21 mouse cellular contexts compared by ENCODE assay signal in genomic region chr9:48099846-48100245, GRCm38 (mm10).
DNase-seq lines count a peak whose midpoint lies in the region; ATAC-seq lines count a peak whose summit lies in the region.
"Had no signal": no experiment of that assay in that cellular context is flagged by ENCODE, and none has a peak within 500 bp of the region (broad histone marks: within the 10 kb centered on the region; RNA-seq: fewer than 3 reads in every experiment).

No protein-coding gene starts in this region.

- DNase-seq in adrenal gland, adult 2 months = peak; percentile 24
- no peak for DNase-seq in adrenal gland, postnatal 10 days
- peak; percentile 13 for DNase-seq in hindbrain, embryonic 11.5 days (ENCODE audit: low spot score)
- DNase-seq in hindbrain, embryonic 14.5 days (ENCODE audit: low spot score) = no peak
- DNase-seq in limb, embryonic 10.5 days (ENCODE audit: low spot score) = no peak
- no peak for DNase-seq in right cerebral cortex, postnatal 10 days (ENCODE audit: low spot score in 2 of 2)
- DNase-seq: cerebellum, adult 18-20 months; cerebellum, adult 9-10 months; cerebellum, postnatal 14 days; forebrain, postnatal 0 days; gastrocnemius, adult 2 months; gastrocnemius, postnatal 14 days had no signal

- H3K36me3 ChIP-seq in hindbrain, embryonic 11.5 days (ENCODE audit: control insufficient read depth, insufficient read depth, low read length) = no peaks in the 10 kb centered on the region
- H3K36me3 ChIP-seq in hindbrain, embryonic 14.5 days (replicated peaks; ENCODE audit: control insufficient read depth, insufficient read depth) = no peaks in the 10 kb centered on the region
- H3K36me3 ChIP-seq in limb, embryonic 10.5 days = no peaks in the 10 kb centered on the region
- H3K36me3 ChIP-seq: embryonic facial prominence, embryonic 12.5 days; embryonic facial prominence, embryonic 15.5 days; hindbrain, embryonic 13.5 days had no signal

- H3K4me2 ChIP-seq in hindbrain, embryonic 11.5 days (replicated peaks; ENCODE audit: low read depth, low read length) = no peak overlapping the region
- H3K4me2 ChIP-seq in hindbrain, embryonic 14.5 days (replicated peaks) = no peak overlapping the region
- H3K4me2 ChIP-seq: embryonic facial prominence, embryonic 12.5 days; embryonic facial prominence, embryonic 15.5 days; heart, embryonic 11.5 days; hindbrain, embryonic 13.5 days had no signal

- no peaks in the 10 kb centered on the region for H3K27me3 ChIP-seq in hindbrain, embryonic 11.5 days (ENCODE audit: control insufficient read depth, insufficient read depth, low read length)
- H3K27me3 ChIP-seq in hindbrain, embryonic 14.5 days (ENCODE audit: control insufficient read depth, insufficient read depth, low read length) = no peaks in the 10 kb centered on the region
- no peaks in the 10 kb centered on the region for H3K27me3 ChIP-seq in limb, embryonic 10.5 days (ENCODE audit: low read depth, poor library complexity, severe bottlenecking)
- H3K27me3 ChIP-seq: embryonic facial prominence, embryonic 12.5 days; embryonic facial prominence, embryonic 15.5 days; hindbrain, embryonic 13.5 days had no signal

- H3K9ac ChIP-seq in hindbrain, embryonic 11.5 days (ENCODE audit: low read depth, low read length) = no peak overlapping the region
- no peak overlapping the region for H3K9ac ChIP-seq in hindbrain, embryonic 14.5 days
- H3K9ac ChIP-seq: embryonic facial prominence, embryonic 12.5 days; embryonic facial prominence, embryonic 15.5 days; forebrain, postnatal 0 days; hindbrain, embryonic 13.5 days had no signal

- H3K9me3 ChIP-seq in hindbrain, embryonic 11.5 days (ENCODE audit: control insufficient read depth, low read length) = no peaks in the 10 kb centered on the region
- no peaks in the 10 kb centered on the region for H3K9me3 ChIP-seq in hindbrain, embryonic 14.5 days (ENCODE audit: control insufficient read depth, low read length)
- H3K9me3 ChIP-seq in limb, embryonic 10.5 days (replicated peaks) = no peaks in the 10 kb centered on the region
- H3K9me3 ChIP-seq: embryonic facial prominence, embryonic 12.5 days; embryonic facial prominence, embryonic 15.5 days; hindbrain, embryonic 13.5 days had no signal

- H3K27ac ChIP-seq in hindbrain, embryonic 11.5 days (ENCODE audit: low read depth, low read length) = no peak overlapping the region
- no peak overlapping the region for H3K27ac ChIP-seq in hindbrain, embryonic 14.5 days
- H3K27ac ChIP-seq in limb, embryonic 10.5 days = peak overlapping the region; percentile 42; the same call in 1 of the 2 replicates
- H3K27ac ChIP-seq: embryonic facial prominence, embryonic 12.5 days; embryonic facial prominence, embryonic 15.5 days; gastrocnemius, adult 2 months; hindbrain, embryonic 13.5 days; hindbrain, postnatal 0 days had no signal

- H3K4me1 ChIP-seq in hindbrain, embryonic 11.5 days (replicated peaks; ENCODE audit: control insufficient read depth, insufficient read depth, low read length) = no peaks in the 10 kb centered on the region
- H3K4me1 ChIP-seq in hindbrain, embryonic 14.5 days (replicated peaks; ENCODE audit: control insufficient read depth, insufficient read depth, low read length) = no peaks in the 10 kb centered on the region
- peaks cover 23% of the 10 kb centered on the region for H3K4me1 ChIP-seq in limb, embryonic 10.5 days
- H3K4me1 ChIP-seq: embryonic facial prominence, embryonic 12.5 days; embryonic facial prominence, embryonic 15.5 days had no signal

- WGBS in hindbrain, embryonic 11.5 days = 63% methylated on average over 4 of the region's 4 CpGs
- 72% methylated on average over 4 of the region's 4 CpGs for WGBS in hindbrain, embryonic 14.5 days
- WGBS in limb, embryonic 10.5 days = 44% methylated on average over 4 of the region's 4 CpGs

- no peak overlapping the region for H3K4me3 ChIP-seq in hindbrain, embryonic 11.5 days (ENCODE audit: low read depth, low read length)
- H3K4me3 ChIP-seq in hindbrain, embryonic 14.5 days (replicated peaks; ENCODE audit: low read length) = no peak overlapping the region
- no peak overlapping the region for H3K4me3 ChIP-seq in limb, embryonic 10.5 days
- H3K4me3 ChIP-seq: embryonic facial prominence, embryonic 12.5 days; embryonic facial prominence, embryonic 15.5 days; gastrocnemius, adult 2 months; hindbrain, embryonic 13.5 days had no signal

- ATAC-seq in hindbrain, embryonic 11.5 days (ENCODE audit: low FRiP score) = no peak
- no peak for ATAC-seq in hindbrain, embryonic 14.5 days (ENCODE audit: low FRiP score)
- ATAC-seq: activated CD4-positive, CD25-positive, alpha-beta regulatory T cell, adult 4 months; forebrain, embryonic 14.5 days; forebrain, postnatal 0 days; hindbrain, postnatal 0 days; inflammation-experienced regulatory T-cells, adult 6 months; intestine, embryonic 16.5 days had no signal

Comparison
In these comparisons a context has a peak if more than half of its experiments do, and no peak if none do; other contexts are left out.
1. DNase-seq: peak in adrenal gland, adult 2 months (single experiment) and hindbrain, embryonic 11.5 days (single experiment); none in adrenal gland, postnatal 10 days (single experiment), hindbrain, embryonic 14.5 days (single experiment), limb, embryonic 10.5 days (single experiment) and right cerebral cortex, postnatal 10 days (0 of 2).